Mouse (Mus musculus) embryonic fibroblast, embryonic 13.5 days (primary cell): ENCODE data around the gene Romo1.

Experiments used
- CTCF ChIP-seq: IDR thresholded peaks from 2 replicates; pipeline ENCODE4 v1.5.1; 2011; ENCODE audit warnings: mild to moderate bottlenecking, control low read depth, low read length, moderate library complexity, borderline replicate concordance; ENCODE audit not compliant: insufficient read depth
- POLR2A ChIP-seq: IDR thresholded peaks from 2 replicates; pipeline ENCODE4 v1.6.1; 2011; ENCODE audit warnings: low read depth, mild to moderate bottlenecking, control low read depth, low read length, moderate library complexity

- TF ChIP-seq CTCF (no peak), POLR2A (no peak)
Measured at GRCm38 (mm10) chr2:156177651-156178050, 33.8 kb downstream of the Romo1 start.
